Mouse (Mus musculus) retina, postnatal 7 days (tissue): ENCODE results near the gene Abcb9.

ENCODE experiments used
- DNase-seq: peaks from one replicate; pipeline ENCODE4 v3.0.0-alpha.2; 2012; ENCODE audit warnings: low read depth, low spot score

Gene Abcb9

GRCm38 (mm10) chr5:124013747-124014146 lies 81.9 kb downstream of the Abcb9 start:
- no peak for DNase-seq

DNA sequence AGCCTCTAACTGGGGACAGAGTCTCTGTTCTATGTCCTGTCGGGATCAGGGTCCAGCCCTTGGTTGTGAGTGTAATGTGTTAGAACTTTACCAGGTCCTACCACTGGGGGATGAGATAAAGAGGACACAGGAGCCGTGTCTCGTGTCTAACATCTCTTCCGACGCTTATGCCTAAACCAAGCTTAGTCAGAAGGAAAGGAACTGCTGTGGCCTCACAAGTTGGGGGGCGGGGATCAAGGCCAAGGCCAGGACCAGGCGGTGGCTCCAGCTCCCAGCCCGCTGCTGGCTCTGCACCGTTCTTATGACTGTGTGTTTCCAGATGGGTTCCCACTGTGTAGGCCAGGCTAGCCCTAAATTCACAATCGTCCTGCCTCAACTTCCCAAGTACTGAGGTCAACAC lies 82.7 kb downstream of the Abcb9 start:
- no peak for DNase-seq

GRCm38 (mm10) chr5:124011927-124012326 lies 83.7 kb downstream of the Abcb9 start:
- no peak for DNase-seq
